Mouse (Mus musculus) ES-Bruce4 (cell line): ENCODE results near the gene Hook2.
A peak's percentile ranks its signal among the peaks of the same experiment; 100 is the strongest.

Source experiments
- CTCF ChIP-seq: IDR thresholded peaks from one replicate; pipeline ENCODE4 v1.8.1; 2011; ENCODE audit warnings: low read depth, low read length
- EP300 ChIP-seq: IDR thresholded peaks from 2 replicates; pipeline ENCODE4 v1.6.1; 2011; ENCODE audit warnings: low read depth, low read length; ENCODE audit not compliant: insufficient read depth
- POLR2A ChIP-seq: IDR thresholded peaks from one replicate; pipeline ENCODE4 v1.8.1; 2011; ENCODE audit warnings: low read length; ENCODE audit not compliant: insufficient read depth

DNA sequence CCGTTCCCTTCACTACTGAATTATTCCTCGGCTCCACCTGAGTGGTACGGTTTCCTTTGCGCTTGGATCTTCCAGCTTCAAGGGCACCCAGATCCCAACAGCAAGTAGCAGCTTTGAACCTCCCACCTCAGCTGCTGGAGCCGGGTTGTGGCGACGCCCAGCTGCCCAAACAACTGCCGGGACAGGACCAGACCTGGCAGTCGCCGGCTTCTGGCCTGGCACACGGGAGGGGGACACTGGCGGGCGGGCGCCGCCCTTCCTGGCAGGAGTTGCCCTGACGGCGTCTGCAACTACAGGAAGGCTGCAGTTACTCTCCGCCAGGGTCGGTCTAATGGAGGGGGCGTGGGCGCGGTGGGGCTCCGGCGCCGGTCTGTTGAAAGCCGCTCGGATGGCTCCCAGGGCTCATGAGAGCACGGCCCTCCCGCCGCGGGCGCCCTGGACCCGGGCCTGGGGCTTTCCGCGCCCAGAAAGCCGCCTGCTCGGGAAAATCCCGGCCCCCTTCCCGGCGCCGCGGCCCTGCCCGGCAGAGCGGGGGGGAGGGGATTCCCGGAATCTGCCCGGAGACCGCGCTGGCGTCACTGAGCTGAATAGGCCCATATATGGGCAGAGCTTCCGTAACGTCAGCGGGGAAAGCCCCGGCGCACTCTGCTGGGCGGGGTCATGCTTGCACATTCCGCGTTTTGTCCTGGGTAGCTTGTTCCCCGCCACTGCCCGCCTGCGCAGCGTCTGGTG lies 14.2 kb upstream of the Hook2 start:
- TF ChIP-seq POLR2A: no peak
- no peak for TF ChIP-seq CTCF
- peak; percentile 74 for TF ChIP-seq EP300
